Mouse (Mus musculus) myocyte (in vitro differentiated cells): ENCODE measurements around the gene Gtf3c6.

Source experiments
- MAX ChIP-seq: IDR thresholded peaks from one replicate; pipeline ENCODE4 v1.6.1; 2011; ENCODE audit warnings: low read depth, mild to moderate bottlenecking, control low read depth
- POLR2A ChIP-seq: IDR thresholded peaks from one replicate; pipeline ENCODE4 v1.6.1; 2011; ENCODE audit warnings: low read depth, mild to moderate bottlenecking, control low read depth, moderate library complexity; ENCODE audit not compliant: insufficient read length
- POLR2AphosphoS2 ChIP-seq: IDR thresholded peaks from one replicate; pipeline ENCODE4 v1.6.1; 2011; ENCODE audit warnings: low read depth, control low read depth; ENCODE audit not compliant: insufficient read length

DNA sequence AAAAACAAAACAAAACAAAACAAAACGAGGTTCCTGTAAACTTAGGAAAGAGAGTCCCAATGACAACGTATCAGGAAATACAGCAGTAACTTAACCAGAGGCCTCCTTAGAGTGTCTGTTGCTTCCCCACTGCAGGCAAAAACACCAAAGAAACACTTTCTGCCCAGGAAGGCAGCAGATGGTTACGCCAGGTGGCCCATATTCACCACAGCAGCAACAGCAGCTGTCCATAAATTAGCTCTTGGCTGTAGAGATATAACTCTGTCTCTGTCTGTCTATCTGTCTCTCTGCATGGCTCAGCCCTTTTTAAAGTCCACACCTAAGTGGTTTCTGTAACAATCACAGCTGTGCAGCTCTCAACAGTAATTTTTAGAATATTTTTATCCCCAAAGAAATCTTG lies 39.0 kb downstream of the Gtf3c6 start:
- TF ChIP-seq POLR2AphosphoS2 (no peak), POLR2A (no peak), MAX (no peak)
